Mouse (Mus musculus) C2C12 (cell line): ENCODE data around the gene Pex11a. TPM values are rescaled to one million over a fixed set of nuclear protein-coding genes. Genes with fewer than 3 reads are reported as not detected.

ENCODE experiments used
- H3K27me3 ChIP-seq: one replicate; pipeline ENCODE4 v1.6.1; 2011; ENCODE audit not compliant: control insufficient read depth, insufficient read depth, insufficient read length
- H3K36me3 ChIP-seq: one replicate; pipeline ENCODE4 v1.6.1; 2011; ENCODE audit not compliant: control insufficient read depth, insufficient read depth
- H3K4me3 ChIP-seq: one replicate; pipeline ENCODE4 v1.5.1; 2011; ENCODE audit warnings: mild to moderate bottlenecking, control low read depth; ENCODE audit not compliant: poor library complexity, insufficient read depth, severe bottlenecking
- H3K79me2 ChIP-seq: one replicate; pipeline ENCODE4 v1.6.1; 2011; ENCODE audit not compliant: control insufficient read depth, insufficient read depth
- H3K79me3 ChIP-seq: one replicate; pipeline ENCODE4 v1.6.1; 2011; ENCODE audit warnings: low read depth, control low read depth
- H3ac ChIP-seq: one replicate; pipeline ENCODE3; 2011; ENCODE audit warnings: low read depth; ENCODE audit not compliant: control insufficient read depth, insufficient read length
- CEBPB ChIP-seq: IDR thresholded peaks from one replicate; pipeline ENCODE4 v1.6.1; 2011; ENCODE audit warnings: low read depth, mild to moderate bottlenecking, control low read depth, moderate library complexity
- CTCF ChIP-seq: IDR thresholded peaks from one replicate; pipeline ENCODE4 v1.5.1; 2011; ENCODE audit not compliant: control insufficient read depth, insufficient read depth, insufficient read length
- FOSL1 ChIP-seq: IDR thresholded peaks from one replicate; pipeline ENCODE4 v1.8.0; 2011; ENCODE audit warnings: mild to moderate bottlenecking, low read length; ENCODE audit not compliant: poor library complexity, insufficient read depth, severe bottlenecking
- MAX ChIP-seq: IDR thresholded peaks from one replicate; pipeline ENCODE4 v1.6.1; 2011; ENCODE audit warnings: mild to moderate bottlenecking, control low read depth
- MYOD1 ChIP-seq: IDR thresholded peaks from one replicate; pipeline ENCODE4 v1.6.1; 2011; ENCODE audit warnings: low read depth; ENCODE audit not compliant: control insufficient read depth, insufficient read length
- MYOG ChIP-seq: IDR thresholded peaks from one replicate; pipeline ENCODE4 v1.6.1; 2011; ENCODE audit not compliant: control insufficient read depth, insufficient read length; ENCODE audit errors: extremely low read depth
- USF1 ChIP-seq: IDR thresholded peaks from one replicate; pipeline ENCODE4 v1.6.1; 2011; ENCODE audit warnings: low read depth, mild to moderate bottlenecking, control low read depth, moderate library complexity
- polyA plus RNA-seq: library from polyadenylated mRNA; unstranded; fragments of >200 nt; fragmentation: generic; extraction: Trizol; gene quantifications from one replicate; pipeline ENCODE4 v1.2.1, GENCODE M21; 2012; ENCODE audit warnings: missing spikeins

Gene Pex11a
- polyA plus RNA-seq, 1 experiment = 2.2 TPM

DNA sequence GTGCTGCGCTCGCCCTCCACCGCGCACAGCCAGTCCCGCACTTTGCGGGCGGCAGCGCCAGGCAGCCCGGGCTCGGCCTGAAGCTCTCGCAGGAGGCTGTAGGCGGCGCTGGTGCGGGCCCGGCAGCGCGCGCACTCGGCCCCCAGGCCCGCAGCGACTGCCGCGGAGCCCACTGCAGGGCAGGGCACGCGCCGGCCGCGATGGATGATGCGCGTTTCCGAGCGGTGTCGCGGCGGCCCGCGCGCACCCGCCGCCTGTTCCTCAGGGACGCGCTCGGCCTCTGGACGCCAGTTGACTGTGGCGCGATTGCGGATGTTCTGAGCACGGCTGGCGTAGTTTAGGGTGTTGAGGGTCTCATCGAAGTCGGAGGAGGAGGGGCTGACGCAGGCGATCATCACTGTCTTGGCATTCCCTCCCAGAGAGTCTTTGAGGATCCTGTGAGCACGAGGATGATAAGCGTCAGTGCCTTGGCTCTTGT, 32.8 kb downstream of the Pex11a start:
- H3K79me2 ChIP-seq = no peaks in the 10 kb centered on the region
- TF ChIP-seq FOSL1 (no peak), MYOD1 (no peak), USF1 (no peak)
- H3K36me3 ChIP-seq = no peaks in the 10 kb centered on the region
- H3K4me3 ChIP-seq = no peak overlapping the region
- no peaks in the 10 kb centered on the region for H3K27me3 ChIP-seq
- no peaks in the 10 kb centered on the region for H3K79me3 ChIP-seq
- H3ac ChIP-seq = no peak overlapping the region

DNA sequence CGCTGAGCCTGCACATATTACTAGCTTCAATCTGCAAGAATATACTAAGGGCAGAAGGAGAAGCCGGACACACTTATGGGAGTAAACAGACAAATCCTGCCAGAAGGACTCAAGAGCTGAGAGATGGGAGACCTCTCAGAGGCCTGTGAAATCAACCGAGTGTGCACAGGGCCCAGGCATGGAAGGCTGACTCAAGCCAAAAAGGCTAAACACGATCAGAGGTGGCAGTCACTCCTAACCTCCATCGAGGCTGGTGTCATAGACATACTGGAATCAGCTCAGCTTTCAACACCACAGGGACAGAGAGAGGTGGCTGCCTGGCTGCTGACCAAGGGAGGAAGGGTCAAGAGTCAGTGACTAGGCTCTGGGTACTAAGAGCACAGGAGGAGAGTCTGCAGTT, 37.7 kb downstream of the Pex11a start:
- Histone ChIP-seq H3K36me3 (peaks cover 14% of the 10 kb centered on the region), H3ac (no peak overlapping the region), H3K27me3 (no peaks in the 10 kb centered on the region), H3K79me2 (no peaks in the 10 kb centered on the region), H3K79me3 (no peaks in the 10 kb centered on the region), H3K4me3 (no peak overlapping the region)
- no peak for TF ChIP-seq MYOG
- no peak for TF ChIP-seq MAX
- no peak for TF ChIP-seq FOSL1
- no peak for TF ChIP-seq CTCF
- TF ChIP-seq USF1 = no peak
- no peak for TF ChIP-seq CEBPB

DNA sequence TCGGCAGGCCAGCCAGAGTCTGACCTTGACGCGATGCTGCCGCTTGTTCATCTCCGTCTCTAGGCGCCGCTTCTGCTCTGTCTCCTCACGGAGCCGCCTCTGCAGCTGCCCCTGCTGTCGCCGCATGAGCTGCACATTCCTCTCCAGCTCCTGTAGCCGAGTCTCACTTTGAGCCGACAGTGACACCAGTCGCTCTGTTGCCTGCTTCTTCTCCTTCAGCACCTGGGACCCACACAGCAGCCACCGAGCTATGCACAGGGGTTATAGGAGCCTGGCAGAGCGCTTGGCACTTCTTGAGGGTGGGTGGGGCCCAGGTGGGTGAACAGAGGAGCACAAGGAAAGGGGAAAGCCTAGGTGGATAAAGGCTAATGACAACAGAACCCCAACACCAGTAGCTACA, 40.2 kb downstream of the Pex11a start:
- TF ChIP-seq CEBPB (no peak), MYOG (no peak), MYOD1 (no peak), USF1 (no peak)
- Histone ChIP-seq H3K27me3 (no peaks in the 10 kb centered on the region), H3K79me3 (no peaks in the 10 kb centered on the region), H3ac (no peak overlapping the region), H3K4me3 (no peak overlapping the region), H3K79me2 (no peaks in the 10 kb centered on the region), H3K36me3 (peaks cover 16% of the 10 kb centered on the region)

DNA sequence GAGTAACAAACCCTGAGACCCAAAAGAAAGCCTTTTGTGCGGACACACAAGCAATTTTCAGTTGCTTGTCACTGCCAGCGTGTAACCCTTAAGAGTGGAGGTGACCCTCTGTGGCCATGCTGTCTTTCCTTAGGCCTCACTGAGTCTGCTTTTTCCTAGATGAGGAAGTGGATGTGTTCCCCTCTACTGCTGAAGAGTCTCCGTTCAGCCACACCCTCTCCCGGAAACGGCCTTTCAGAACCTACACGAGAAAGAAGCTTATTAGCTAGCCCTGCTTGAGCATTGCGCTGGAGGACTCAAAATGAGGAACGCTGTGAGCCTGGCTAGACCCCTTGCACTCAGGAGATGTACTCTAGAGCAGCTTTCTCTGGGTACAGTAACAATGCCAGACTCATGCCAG, 46.4 kb downstream of the Pex11a start:
- Histone ChIP-seq H3K79me2 (no peaks in the 10 kb centered on the region), H3K36me3 (peaks cover 54% of the 10 kb centered on the region), H3K4me3 (no peak overlapping the region), H3K27me3 (no peaks in the 10 kb centered on the region), H3K79me3 (no peaks in the 10 kb centered on the region), H3ac (no peak overlapping the region)
- TF ChIP-seq FOSL1 (no peak), MYOD1 (no peak), MAX (no peak)

Other genes starting within 250 kb of the Pex11a start
- not detected for gene Rhcg, start 125.5 kb downstream of the Pex11a start, polyA plus RNA-seq
- 5.0 TPM for gene Ticrr, start 82.9 kb downstream of the Pex11a start, polyA plus RNA-seq
- gene Kif7, start 27.4 kb downstream of the Pex11a start, polyA plus RNA-seq = 5.5 TPM
- gene Plin1, start 10.2 kb downstream of the Pex11a start, polyA plus RNA-seq = not detected
- gene Wdr93, start within 50 bp of the Pex11a start, polyA plus RNA-seq = 0.04 TPM
- gene Mesp1, start 50.7 kb upstream of the Pex11a start, polyA plus RNA-seq = 0.02 TPM
- gene Mesp2, start 67.6 kb upstream of the Pex11a start, polyA plus RNA-seq = 0.07 TPM
- 26.5 TPM for gene Anpep, start 117.9 kb upstream of the Pex11a start, polyA plus RNA-seq
- gene Ap3s2, start 177.5 kb upstream of the Pex11a start, polyA plus RNA-seq = 14.3 TPM
- gene Arpin, start 192.2 kb upstream of the Pex11a start, polyA plus RNA-seq = 41.2 TPM